Mouse (Mus musculus): Measurements from ENCODE around the gene Elovl1. TPM values are rescaled to one million over a fixed set of nuclear protein-coding genes. Genes with fewer than 3 reads are reported as not detected.

Gene Elovl1
- polyA plus RNA-seq, 1 experiment from 2014 or later, result 37.6 TPM

DNA sequence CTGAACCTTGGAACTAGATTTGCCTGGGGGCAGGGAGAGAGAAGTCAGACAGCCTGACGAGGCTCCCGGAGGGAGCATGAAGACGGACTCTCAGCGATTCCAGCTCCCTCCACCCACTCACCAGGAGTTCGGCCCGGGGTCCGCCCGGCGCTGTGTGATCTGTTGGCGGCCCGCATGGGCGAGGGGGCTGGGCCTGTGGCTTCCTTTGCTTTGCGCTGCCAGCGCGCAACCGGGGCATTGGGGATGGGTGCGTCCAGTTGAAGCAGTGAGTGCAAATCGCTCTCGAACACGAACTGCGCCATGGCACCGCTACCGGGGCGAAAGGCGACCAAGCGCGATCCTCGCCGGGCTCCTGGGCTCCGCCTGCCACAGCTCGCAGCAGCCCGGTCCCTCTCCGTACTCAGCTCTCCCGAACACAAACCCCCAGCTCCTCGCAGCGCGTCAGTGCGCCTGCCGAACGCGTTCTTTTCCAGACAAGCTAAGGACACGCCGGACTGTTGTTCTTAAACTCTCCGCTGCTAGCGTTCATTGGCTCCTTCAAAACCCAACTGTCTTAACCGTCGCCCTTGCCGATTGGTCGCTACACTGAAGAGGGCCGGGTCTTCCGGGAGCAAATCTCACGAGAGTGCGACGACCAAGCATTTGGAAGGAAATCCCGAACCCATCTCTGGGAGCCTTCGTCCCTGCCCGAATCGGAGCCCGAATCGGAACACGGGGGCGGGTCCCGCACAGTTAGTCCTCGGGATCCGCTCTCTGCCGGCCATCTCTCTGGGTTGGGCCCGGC, 9.1 kb downstream of the Elovl1 start, which contains the start of gene Cdc20:
Gene Cdc20 (minus strand): TSS at position 533 of the 784 bp plus-strand sequence.
- peak within 1 kb of the TSS; percentile 79 for H3K4me3 ChIP-seq
- ATAC-seq (ENCODE audit: low FRiP score, low read depth), result peak; percentile 95
- H3K27ac ChIP-seq (replicated peaks), result peak within 1 kb of the TSS; percentile 87
- H3K9me3 ChIP-seq, result no peaks in the 10 kb centered on the region
- H3K36me3 ChIP-seq, result peaks cover 28% of the 10 kb centered on the region
- H3K9ac ChIP-seq (replicated peaks), result peak within 1 kb of the TSS; percentile 84
- H3K4me2 ChIP-seq (replicated peaks), result peak within 1 kb of the TSS; percentile 99
- H3K4me1 ChIP-seq, result peaks cover 37% of the 10 kb centered on the region
- no peaks in the 10 kb centered on the region for H3K27me3 ChIP-seq
- under 1% methylated on average over 67 of the region's 67 CpGs for WGBS

DNA sequence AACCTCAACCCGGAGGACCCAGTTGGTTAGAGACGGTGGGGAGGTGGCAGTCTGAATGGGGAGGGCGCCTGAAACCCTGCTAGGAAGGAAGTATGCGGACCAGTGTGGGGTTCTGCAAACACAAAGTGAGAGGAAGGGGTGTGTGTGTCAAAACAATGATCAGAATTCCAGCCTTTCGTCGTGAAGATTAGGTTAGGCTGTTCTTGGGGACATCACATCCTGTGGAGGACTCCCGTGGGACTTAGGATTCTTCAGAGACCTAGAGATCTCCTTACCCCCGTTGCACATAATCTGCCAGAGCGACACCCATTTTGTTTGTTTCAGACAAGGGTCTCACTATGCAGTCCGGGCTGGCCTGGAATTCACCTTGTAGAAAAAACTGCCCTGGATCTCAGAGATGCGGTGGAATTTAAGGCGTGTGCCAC, 9.9 kb downstream of the Elovl1 start:
- H3K4me1 ChIP-seq, result peaks cover 37% of the 10 kb centered on the region
- H3K9me3 ChIP-seq, result no peaks in the 10 kb centered on the region
- no peaks in the 10 kb centered on the region for H3K27me3 ChIP-seq
- peak overlapping the region; percentile 79 for H3K4me3 ChIP-seq
- H3K27ac ChIP-seq (replicated peaks), result peak overlapping the region; percentile 87
- ATAC-seq (ENCODE audit: low FRiP score, low read depth), result no peak
- H3K4me2 ChIP-seq (replicated peaks), result peak overlapping the region; percentile 99
- H3K36me3 ChIP-seq, result peaks cover 20% of the 10 kb centered on the region
- 10% methylated on average over 12 of the region's 12 CpGs for WGBS
- peak overlapping the region; percentile 84 for H3K9ac ChIP-seq (replicated peaks)

GRCm38 (mm10) chr4:118445088-118445487, 17.2 kb downstream of the Elovl1 start:
- Histone ChIP-seq H3K4me3 (no peak overlapping the region), H3K9me3 (no peaks in the 10 kb centered on the region), H3K9ac (replicated peaks) (no peak overlapping the region), H3K4me2 (replicated peaks) (no peak overlapping the region), H3K27me3 (peaks cover 17% of the 10 kb centered on the region), H3K4me1 (peaks cover 16% of the 10 kb centered on the region; the same call in 1 of the 2 replicates), H3K27ac (replicated peaks) (no peak overlapping the region), H3K36me3 (no peaks in the 10 kb centered on the region)
- WGBS, result 84% methylated on average over 10 of the region's 10 CpGs
- no peak for ATAC-seq (ENCODE audit: low FRiP score, low read depth)

GRCm38 (mm10) chr4:118445781-118446414, 18.0 kb downstream of the Elovl1 start:
- peaks cover 17% of the 10 kb centered on the region for H3K27me3 ChIP-seq
- H3K4me1 ChIP-seq, result peaks cover 16% of the 10 kb centered on the region; the same call in 1 of the 2 replicates
- H3K9ac ChIP-seq (replicated peaks), result peak overlapping the region; percentile 51
- H3K36me3 ChIP-seq, result no peaks in the 10 kb centered on the region
- H3K27ac ChIP-seq (replicated peaks), result no peak overlapping the region
- 20% methylated on average over 18 of the region's 18 CpGs for WGBS
- peak overlapping the region; percentile 69 for H3K4me2 ChIP-seq (replicated peaks)
- peak overlapping the region; percentile 43 for H3K4me3 ChIP-seq
- H3K9me3 ChIP-seq, result no peaks in the 10 kb centered on the region
- ATAC-seq (ENCODE audit: low FRiP score, low read depth), result peak; percentile 76

DNA sequence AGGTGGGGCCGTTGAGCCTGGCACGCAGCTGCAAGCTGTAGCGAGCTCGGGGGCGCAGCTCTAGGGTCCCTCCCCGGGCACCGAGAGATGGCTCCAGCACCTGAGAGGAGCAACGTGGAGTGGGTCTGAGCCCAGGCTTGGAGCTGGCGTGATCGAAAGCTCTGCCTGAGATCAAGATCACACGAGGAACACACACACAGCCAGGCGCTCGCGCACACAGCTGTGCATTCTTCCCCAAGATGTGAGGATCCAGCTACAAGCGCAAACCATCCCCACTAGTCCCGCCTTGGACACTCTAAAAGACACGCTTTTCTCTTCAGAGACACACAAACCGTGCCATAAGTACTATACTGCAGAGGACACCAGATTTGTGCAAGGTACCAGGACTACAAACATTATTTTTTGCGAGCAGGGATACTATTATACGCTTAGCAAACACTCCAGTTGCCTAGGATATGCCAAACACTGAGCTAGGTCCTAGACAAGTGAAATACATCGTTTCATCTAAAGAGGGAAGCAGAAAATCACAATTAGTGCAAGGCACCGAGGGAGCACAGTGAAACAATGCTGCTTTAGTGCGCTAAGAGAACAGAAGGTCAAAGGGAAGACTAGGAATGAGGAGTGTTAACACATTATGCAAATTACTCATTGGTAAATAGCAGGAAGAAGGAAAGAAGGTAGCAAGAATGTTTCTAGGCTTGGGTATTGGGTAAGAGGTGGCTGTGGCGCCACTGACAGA, 18.7 kb downstream of the Elovl1 start:
- Histone ChIP-seq H3K4me3 (peak overlapping the region; percentile 43), H3K36me3 (no peaks in the 10 kb centered on the region), H3K4me2 (replicated peaks) (peak overlapping the region; percentile 69), H3K27me3 (peaks cover 17% of the 10 kb centered on the region), H3K27ac (replicated peaks) (no peak overlapping the region), H3K9me3 (no peaks in the 10 kb centered on the region), H3K4me1 (peaks cover 16% of the 10 kb centered on the region; the same call in 1 of the 2 replicates), H3K9ac (replicated peaks) (peak overlapping the region; percentile 51)
- peak; percentile 38 for ATAC-seq (ENCODE audit: low FRiP score, low read depth)
- WGBS, result 22% methylated on average over 24 of the region's 24 CpGs

DNA sequence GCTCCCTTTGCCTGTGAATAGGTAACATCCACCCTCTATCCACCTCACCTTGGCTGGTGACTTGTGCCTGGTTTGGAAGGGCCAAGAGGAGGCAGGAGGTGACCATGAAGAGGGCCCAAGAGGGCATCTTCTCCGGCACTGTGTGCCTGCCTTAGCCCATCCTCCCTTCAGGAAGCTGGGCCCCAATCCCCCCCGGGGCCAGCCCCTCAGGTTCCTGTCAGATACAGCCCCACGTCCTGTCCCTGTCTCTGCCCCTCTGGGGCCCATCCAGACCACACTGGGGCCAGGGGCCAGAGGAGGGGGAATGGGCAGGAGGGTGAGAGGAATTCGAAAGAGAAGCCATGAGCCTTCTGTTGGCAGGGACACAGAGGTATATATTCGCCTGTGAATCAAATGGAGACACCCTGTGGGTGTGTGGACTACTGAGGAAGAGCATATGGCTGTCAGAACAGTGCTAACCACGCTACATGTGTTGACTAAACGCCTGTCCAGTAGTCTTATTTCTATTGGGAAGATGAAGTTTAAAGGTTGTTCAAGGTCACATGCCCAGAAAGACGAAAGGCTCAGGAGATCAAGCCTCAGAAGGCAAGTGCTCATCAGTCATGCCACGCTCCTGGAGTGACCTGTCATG, 29.6 kb downstream of the Elovl1 start, which contains the start of gene Mpl:
Gene Mpl (minus strand): TSS at position 169 of the 631 bp plus-strand sequence.
- no peaks in the 10 kb centered on the region for H3K36me3 ChIP-seq
- H3K27ac ChIP-seq (replicated peaks), result no peak within 1 kb of the TSS
- H3K4me3 ChIP-seq, result no peak within 1 kb of the TSS
- H3K4me2 ChIP-seq (replicated peaks), result no peak within 1 kb of the TSS
- 78% methylated on average over 9 of the region's 9 CpGs for WGBS
- no peaks in the 10 kb centered on the region for H3K27me3 ChIP-seq
- H3K9ac ChIP-seq (replicated peaks), result no peak within 1 kb of the TSS
- no peaks in the 10 kb centered on the region for H3K4me1 ChIP-seq
- H3K9me3 ChIP-seq, result no peaks in the 10 kb centered on the region
- ATAC-seq (ENCODE audit: low FRiP score, low read depth), result no peak

DNA sequence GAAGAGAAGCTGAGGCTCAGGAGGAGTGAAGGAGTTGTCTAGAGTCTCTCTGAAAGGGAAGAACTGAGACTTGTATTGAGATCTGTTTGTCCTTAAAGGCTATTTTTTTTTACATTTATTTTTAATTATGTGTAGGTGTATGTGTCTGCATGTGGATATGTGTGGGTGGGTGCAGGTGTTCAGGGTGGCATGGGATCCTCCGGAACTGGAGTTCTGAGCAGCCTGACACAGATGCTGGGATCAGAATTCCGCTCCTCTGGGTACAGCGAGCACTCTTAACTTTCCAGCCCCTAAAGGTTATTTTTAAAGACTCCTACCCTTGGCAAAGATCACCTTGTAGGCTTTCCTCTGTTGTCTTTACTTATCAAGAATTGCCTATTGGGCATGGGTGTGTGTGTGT, 37.1 kb downstream of the Elovl1 start:
- H3K4me2 ChIP-seq (replicated peaks), result no peak overlapping the region
- no peaks in the 10 kb centered on the region for H3K36me3 ChIP-seq
- no peak overlapping the region for H3K9ac ChIP-seq (replicated peaks)
- H3K4me3 ChIP-seq, result no peak overlapping the region
- no peak for ATAC-seq (ENCODE audit: low FRiP score, low read depth)
- H3K9me3 ChIP-seq, result no peaks in the 10 kb centered on the region; the same call in 1 of the 2 replicates
- H3K27ac ChIP-seq (replicated peaks), result no peak overlapping the region
- H3K27me3 ChIP-seq, result no peaks in the 10 kb centered on the region
- no peaks in the 10 kb centered on the region for H3K4me1 ChIP-seq
- 87% methylated on average over 3 of the region's 3 CpGs for WGBS

DNA sequence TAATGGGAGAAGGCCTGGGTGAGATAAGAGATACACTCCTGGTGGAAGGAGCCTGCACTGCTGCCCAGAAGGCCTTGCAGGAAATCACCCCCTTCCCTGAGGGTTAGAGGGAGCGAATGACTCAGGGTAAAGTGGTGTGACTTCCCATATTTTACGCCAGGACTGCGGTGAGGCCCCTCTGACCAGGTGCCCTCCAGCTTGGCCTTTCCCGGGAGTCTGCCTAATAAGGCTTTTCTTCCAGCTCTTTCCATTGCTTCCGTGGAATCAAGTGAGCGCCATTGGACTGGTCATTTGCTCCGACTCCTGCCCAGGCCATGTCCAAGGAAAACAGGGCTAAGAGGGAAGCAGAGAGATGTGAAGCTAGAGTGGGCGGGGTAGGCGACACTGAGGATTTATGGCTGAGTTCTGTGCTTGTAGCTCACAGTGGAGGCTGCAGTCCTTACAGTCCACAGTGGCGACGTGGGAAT, 37.8 kb downstream of the Elovl1 start:
- no peak overlapping the region for H3K27ac ChIP-seq (replicated peaks)
- no peaks in the 10 kb centered on the region for H3K27me3 ChIP-seq
- H3K36me3 ChIP-seq, result no peaks in the 10 kb centered on the region
- WGBS, result 67% methylated on average over 11 of the region's 11 CpGs
- no peak overlapping the region for H3K4me3 ChIP-seq
- no peaks in the 10 kb centered on the region for H3K4me1 ChIP-seq
- no peaks in the 10 kb centered on the region; the same call in 1 of the 2 replicates for H3K9me3 ChIP-seq
- no peak for ATAC-seq (ENCODE audit: low FRiP score, low read depth)
- no peak overlapping the region for H3K4me2 ChIP-seq (replicated peaks)
- no peak overlapping the region for H3K9ac ChIP-seq (replicated peaks)

GRCm38 (mm10) chr4:118471281-118471680, 43.4 kb downstream of the Elovl1 start:
- Histone ChIP-seq H3K4me1 (no peaks in the 10 kb centered on the region), H3K27me3 (no peaks in the 10 kb centered on the region; the same call in 1 of the 2 replicates), H3K27ac (replicated peaks) (no peak overlapping the region), H3K36me3 (no peaks in the 10 kb centered on the region), H3K9ac (replicated peaks) (no peak overlapping the region), H3K4me3 (no peak overlapping the region), H3K4me2 (replicated peaks) (no peak overlapping the region), H3K9me3 (no peaks in the 10 kb centered on the region; the same call in 1 of the 2 replicates)
- no peak for ATAC-seq (ENCODE audit: low FRiP score, low read depth)
- WGBS, result 78% methylated on average over 6 of the region's 6 CpGs

DNA sequence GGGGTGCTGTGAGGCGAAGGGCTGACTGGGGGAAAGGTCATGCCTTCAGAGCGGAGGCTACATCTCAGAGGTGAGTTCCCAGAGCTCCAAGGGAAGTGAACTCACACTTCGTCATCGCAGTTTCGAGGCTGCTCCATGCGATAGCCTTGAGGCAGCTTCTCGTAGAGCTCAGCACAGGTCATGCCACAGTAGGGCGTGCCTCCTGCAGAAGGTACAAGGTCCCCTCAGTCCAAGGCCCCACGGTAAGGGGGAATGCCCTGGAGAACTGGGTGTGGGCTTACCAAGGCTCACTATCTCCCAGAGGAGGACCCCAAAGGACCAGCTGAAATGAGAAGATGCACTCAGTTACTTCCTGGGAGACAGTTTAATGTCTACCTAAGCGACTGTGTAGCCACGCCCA, 44.8 kb downstream of the Elovl1 start:
- Histone ChIP-seq H3K27ac (replicated peaks) (no peak overlapping the region), H3K4me1 (peaks cover 11% of the 10 kb centered on the region), H3K27me3 (no peaks in the 10 kb centered on the region; the same call in 1 of the 2 replicates), H3K4me3 (no peak overlapping the region), H3K9me3 (no peaks in the 10 kb centered on the region; the same call in 1 of the 2 replicates), H3K9ac (replicated peaks) (no peak overlapping the region), H3K36me3 (no peaks in the 10 kb centered on the region), H3K4me2 (replicated peaks) (no peak overlapping the region)
- WGBS, result 92% methylated on average over 11 of the region's 11 CpGs
- ATAC-seq (ENCODE audit: low FRiP score, low read depth), result no peak

DNA sequence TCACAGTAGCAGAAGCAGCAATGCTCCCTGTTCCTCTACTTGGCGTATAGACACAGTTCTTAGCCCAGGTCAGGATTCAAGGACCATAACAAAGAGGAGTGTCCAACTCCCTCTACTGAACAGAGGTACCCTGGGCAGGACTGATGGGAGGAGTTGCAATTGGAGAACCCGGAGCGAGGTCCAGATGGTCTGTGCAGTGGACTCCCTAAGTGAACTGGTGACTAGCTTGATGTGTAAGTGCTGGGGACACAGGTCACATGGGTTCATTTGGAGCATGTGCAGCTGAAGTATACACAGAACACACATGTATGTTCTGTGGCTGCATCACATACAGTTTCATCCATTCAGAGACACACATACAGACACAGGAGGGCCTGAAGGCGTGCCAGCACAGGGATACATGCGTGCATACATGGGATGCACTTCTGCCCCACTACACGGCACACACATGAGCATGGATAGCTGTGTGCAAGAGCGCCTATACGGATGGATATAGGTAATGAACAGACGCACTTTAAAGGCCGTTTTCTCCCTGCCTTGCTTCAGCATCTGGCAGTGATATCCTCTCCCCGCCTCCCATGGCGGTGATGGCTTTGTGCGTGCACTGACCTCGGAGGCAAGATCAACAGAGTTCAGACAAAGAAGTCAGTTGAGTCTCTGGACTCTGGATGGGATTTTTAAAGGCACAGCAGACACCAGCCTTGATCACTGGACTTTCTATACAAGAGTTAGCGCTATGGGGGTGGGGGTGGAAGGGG, 49.1 kb downstream of the Elovl1 start:
- no peaks in the 10 kb centered on the region for H3K36me3 ChIP-seq
- ATAC-seq (ENCODE audit: low FRiP score, low read depth), result no peak

More for the DNA sequence above, 49.1 kb downstream of the Elovl1 start:
- no peak overlapping the region for H3K4me3 ChIP-seq
- WGBS, result 45% methylated on average over 15 of the region's 15 CpGs
- peaks cover 12% of the 10 kb centered on the region for H3K4me1 ChIP-seq
- no peak overlapping the region; the same call in 1 of the 2 replicates for H3K27ac ChIP-seq (replicated peaks)
- H3K4me2 ChIP-seq (replicated peaks), result no peak overlapping the region
- no peaks in the 10 kb centered on the region; the same call in 1 of the 2 replicates for H3K27me3 ChIP-seq
- H3K9me3 ChIP-seq, result no peaks in the 10 kb centered on the region
- H3K9ac ChIP-seq (replicated peaks), result no peak overlapping the region
